Mouse (Mus musculus) thymus, postnatal 10 days (tissue): ENCODE results near the gene Laptm4a.

Experiments
- DNase-seq, 2 experiments: peaks; one replicate each; pipeline ENCODE4 v3.0.0; 2021; ENCODE audit warnings: low spot score in 2 of 2

Gene Laptm4a

DNA sequence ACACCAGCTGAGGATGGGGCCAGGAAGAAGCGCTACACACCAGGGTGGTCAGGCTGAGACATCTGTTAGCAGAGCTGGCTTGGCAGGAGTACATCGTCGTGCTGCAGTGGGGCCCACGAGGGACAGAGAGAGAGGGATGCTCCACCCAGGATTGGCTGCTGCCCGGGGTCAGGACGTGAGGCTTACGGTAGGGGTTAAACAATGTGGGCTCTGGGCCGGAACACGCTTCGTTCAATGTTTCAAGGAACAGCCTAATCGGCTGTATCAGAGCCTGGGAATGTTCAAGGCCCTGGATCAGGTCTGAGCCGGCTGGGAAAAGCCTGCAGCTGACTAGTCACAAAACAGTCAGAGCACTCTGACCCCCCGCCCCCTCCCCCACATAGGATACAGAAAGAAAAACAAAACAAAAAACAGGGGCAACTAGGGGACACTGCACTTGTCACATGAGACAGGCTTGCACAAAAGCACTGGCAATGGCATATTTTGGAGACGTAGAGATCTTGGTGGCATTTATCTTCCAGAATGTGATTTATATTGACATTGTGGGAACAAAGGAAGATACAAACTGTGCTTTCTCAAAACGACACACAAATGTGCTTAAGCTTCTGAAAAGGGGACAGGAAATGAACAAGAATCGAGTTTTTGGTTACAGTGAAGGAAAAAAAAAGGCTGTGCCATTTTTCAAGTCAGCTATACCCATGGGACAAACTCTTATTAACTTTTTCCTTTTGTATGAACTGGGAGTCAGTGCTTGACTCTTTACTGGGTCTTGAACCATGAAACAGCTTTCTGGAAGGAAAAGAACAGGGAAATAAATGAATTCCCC lies 8.4 kb upstream of the Laptm4a start:
- DNase-seq: no peak

DNA sequence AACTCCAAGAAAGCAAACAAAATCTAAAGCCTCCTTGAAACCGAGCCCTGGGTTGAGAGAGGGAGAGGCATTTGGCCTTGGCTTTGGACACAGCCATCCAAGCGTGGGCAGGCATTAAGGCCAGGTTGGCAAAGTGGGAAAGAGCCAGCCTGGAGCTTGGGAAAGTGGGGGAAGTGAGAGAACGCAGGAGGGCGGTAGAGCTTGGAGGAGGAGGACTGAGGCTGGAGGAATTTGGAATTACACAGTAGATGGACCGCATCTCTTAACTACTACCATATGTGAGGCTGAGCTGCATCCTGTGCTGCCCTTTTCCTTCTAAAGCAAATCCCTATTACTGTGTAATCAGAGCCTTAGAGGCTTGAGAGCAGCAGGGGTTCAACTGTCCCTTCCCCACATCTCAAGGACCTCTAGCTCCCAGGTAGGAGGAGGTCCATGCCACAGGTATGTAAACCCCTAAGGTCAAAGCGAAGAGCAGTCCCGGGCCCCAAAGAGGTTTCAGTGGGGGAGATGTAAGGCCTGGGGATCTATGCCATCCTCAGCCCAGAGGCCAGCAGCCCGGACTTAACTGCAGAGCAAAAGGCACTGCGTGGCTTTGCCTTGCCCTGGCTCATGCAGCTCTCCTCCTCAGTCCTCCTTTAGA lies 7.6 kb upstream of the Laptm4a start:
- DNase-seq: no peak

DNA sequence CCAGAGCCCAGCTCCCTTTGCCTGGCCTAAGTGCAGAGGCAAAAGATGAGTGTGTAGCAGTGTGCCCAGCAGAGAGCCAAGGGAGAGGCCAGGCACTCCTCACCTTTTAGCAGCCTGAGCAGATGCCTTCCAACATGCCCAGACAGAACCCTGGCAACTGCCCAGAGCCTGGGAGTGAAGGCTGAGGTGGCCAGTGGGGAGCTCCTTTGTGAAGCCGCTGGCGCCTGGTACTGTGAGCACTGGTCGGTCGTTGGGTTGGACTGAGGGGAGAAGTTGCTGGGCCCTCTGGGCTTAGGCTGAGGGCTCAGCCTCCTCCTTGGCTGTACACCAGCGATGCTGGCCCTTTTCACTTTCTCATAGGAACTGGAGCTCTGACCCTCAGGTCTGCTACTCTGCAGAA lies 5.1 kb upstream of the Laptm4a start:
- no peak for DNase-seq

DNA sequence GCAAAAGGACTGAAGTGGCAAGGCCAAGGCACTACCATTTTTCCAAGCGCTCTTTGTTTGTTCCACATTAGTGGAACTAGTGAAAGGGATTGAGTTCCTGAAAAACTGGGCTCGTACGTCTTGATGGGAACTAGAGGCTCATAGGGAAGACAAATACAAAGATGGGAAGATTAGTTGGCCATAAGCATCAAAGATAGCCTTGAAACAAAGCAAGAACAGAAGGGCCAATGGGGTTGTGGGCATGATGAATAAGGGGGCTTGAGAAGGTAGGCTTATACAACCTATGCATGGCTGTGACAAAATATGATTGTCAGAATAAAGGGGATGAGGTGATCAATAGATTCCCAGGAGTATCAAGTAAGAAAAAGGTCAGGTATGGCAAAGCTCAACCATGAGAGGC lies 2.2 kb upstream of the Laptm4a start:
- no peak for DNase-seq

DNA sequence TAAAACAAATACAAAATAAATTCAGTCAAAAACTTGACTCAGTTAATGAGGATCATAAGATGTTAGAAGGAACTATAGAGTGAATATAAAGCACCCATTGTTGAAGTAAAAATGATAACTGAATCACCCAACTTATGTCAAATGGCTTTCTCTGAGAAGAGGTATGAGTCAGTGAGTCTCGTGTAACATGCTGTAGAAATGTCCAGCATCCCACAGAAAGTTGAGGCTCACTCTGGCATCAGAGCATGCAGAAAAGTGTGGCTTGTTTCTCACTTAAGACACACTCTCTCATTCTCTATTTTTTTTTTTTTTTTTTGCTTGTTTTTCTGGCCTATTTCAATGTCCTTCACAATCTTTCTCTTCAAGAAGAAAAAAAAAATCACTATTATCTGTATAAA lies 469 bp upstream of the Laptm4a start:
- DNase-seq: no peak

DNA sequence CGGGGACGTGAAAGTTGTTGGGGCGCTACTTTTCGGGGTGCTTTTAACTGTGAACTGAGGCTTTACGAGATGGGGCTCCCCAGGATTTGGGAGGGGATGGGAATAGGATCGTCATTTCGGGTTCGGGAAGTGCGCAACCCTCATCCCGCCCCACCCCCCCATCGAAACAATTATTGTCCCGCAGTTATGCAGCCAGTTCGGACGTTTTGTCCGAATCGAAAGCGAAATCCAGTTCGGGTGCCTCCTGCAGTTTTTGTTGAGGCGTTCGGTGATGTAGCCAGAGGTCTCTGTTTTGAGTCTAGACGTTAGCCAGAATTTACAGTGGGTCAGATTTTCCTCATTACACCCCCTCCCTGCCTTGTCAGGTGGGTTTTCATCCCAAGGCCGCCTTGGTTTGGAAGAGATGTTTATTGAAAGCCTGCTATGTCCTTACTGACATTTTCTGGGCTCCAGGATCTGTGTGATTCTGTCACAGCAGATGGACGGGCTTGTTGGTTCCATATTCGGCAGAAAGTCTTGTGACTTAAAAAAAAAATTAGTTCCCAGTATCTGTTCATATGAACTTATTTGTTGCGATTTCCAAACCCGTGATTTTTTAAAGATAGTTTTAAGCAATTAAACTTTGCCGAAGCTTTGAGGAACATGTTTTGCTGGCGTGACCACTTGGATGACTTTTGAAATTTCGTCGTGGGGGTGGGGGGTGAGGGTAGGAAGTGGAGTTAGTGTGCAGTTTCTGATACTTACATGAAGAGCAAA lies 1.1 kb downstream of the Laptm4a start:
- DNase-seq: no peak

DNA sequence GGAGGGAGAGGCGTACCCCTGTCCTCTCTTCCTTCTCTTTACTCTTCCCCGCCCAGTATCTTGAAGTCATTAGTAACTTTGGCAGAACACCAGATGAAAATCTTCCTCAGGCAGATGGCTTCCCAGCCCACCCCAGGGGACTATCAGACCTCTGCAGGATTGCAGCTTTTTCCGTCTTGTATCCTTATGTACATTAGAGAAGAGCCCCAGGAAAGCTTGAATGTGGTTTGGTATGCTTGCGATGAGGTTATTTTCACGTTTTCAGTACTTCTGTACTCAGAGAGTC lies 1.6 kb downstream of the Laptm4a start:
- DNase-seq: no peak

DNA sequence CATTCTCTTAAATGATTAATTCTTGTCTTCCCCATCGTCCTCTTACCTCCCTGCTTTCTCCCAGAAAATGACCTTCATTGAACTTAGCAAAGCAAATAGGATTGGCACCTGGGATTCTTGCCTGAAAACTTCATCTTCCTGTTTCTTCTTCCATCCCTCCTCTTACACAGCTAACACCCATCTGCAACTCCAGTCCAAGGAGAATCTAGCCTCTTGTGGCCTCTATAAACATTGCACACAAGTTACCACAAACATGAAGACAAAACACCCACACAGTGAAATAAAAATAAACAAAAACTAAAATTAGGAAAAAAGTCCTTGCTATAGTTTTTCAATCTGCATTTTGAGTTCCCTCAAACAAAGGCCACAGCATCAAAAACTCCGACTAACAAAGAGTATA lies 2.1 kb downstream of the Laptm4a start:
- DNase-seq: no peak

DNA sequence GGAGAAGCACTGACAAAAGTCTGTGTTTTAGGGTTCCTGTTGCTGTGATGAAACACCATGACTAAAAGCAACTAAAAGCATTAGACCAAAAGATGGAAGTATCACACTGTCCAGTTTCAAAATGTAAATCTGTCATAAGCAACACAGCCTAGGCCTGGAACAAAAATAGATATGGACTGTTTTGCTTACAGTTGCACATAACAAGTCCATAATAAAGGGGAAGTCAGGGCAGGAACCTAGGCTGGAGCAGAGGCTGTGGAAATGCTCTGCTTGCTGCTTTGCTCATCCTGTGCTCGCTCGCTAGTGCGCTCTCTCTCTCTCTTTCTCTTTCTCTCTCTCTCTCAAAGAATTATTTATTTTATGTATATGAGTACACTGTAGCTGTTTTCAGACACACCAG lies 6.2 kb downstream of the Laptm4a start:
- DNase-seq: no peak

DNA sequence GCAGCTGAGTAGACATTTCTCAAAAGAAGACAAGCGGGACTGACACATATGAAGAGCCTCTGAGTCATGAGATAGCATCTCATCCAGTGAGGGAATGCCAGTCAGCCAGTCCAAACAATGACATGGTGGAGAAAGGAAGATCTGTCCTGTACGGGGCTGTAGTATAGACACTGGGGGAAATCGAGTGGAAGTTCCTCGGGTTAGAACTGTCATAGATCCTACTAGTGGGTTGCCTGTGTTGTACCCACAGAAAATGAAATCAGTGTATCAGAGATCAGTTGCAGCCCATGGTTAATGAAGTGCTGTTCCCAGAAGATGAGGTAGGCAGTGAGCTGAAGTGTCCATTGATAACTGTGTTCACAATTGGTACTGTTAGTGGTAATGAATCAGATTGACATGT lies 7.3 kb downstream of the Laptm4a start:
- no peak for DNase-seq

DNA sequence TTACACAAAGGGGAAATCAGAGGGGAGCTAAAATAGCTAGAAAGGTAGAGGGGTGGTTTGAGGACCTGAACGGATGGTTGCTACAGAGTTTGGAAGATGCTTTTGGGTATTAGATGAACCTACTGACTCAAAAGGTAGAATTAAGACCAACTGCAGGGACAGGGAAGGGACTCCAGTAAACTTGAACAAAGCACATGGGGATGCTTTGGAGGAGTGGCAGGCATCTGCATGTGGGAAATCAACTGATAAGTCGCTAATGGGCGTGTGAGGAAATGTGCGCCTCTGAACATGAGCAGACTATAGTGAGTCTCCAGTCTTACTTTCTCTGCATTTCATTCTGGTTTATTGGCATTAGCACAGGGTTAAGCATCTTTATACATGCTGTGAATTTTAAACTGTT lies 9.6 kb downstream of the Laptm4a start:
- no peak for DNase-seq

DNA sequence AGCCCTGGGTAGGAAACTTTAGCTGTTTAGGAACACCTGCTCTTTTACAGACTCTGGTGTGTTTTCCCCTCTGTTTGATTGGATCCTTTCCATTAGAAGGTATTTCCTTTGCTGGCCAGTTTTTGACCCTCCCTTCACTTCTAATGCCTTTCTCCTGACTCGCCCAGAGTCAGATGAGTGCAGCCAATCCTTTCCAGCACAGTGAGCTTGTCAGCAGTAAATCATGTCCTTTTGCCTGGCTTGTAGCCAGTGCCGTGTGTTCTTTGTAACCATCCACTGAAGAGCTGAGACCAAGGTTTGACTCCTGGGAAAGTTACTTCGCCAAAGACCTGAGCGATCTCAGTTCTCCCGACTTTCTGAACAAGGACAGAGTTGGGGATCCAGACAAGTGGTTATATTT lies 13.9 kb downstream of the Laptm4a start:
- no peak for DNase-seq

DNA sequence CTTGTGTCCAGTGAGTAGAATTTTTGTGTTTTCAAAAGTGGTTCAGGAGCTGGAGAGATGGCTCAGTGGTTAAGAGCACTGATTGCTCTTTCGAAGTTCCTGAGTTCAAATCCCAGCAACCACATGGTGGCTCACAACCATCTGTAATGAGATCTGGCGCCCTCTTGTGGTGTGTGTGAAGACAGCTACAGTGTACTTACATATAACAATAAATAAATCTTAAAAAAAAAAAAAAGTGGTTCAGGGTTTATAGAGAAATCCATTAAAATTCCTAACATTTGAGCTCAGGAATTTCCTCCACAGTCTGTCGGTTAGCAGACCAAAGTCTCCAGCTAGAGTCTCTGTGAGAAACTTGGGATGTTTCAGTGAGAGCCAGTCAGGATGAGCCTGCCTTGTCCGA lies 14.7 kb downstream of the Laptm4a start:
- DNase-seq: peak in 1 of 2 experiments; percentile 48

DNA sequence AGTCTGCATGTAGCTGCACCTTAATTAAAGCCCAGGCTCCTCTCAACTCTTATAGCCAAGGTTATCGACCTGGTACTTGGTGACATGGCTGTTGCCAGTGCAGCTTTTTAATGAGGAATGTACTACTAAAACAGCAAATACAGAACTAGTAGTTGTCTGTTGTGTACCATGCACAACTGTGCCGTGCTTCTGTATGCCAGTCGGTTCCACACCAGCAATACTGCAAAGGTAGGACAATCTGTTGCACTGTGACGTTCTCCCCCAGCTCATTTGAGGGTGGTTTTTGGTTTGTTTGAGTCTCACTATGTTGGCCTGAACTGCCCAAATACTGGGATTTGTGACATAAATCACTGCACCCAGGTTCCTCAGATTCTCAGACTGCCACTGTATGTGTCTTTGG lies 18.0 kb downstream of the Laptm4a start:
- no peak for DNase-seq

DNA sequence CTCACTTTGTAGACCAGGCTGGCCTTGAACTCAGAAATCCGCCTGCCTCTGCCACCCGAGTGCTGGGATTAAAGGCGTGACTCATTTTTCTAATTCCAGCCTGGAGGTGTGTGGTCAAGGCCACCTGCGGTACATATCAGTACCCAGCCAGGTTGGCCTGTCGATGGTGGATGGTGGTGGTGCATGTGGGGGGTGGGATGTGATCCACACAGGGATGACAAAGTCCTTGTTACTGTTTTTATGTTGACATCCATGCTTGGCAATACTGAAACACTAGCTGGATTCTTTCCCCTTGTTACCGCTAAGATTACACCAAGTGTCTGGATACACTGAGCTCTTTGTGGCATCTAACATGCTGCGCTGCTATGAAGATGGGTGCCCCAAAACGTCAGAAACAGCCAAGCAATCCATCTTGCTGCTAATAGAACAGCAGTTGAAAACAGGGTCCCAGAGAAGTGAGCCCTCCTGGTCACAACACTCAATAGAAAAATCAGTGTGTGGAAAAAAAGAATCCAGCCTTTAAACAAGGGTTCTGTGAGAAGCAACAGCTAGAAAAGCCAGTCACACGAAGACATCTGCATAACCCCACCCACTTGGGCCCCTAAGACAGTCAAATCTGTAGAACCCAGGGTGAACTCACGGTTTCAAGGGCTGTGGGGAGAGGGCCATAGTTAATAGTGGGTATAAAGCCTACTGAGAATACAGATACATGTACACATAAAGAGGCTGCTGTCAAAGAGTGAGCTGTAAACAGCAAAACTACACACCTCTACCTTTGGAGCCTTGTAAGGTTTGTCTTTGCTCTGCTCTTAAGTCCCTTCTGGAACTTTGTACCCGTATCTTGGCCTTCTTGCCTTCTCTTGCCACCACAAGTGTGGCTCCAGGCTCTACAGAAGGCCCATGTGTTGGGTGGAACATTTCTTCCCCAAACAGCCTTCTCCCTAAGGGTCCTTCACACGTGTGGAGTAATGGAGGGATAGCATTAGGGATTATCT lies 18.8 kb downstream of the Laptm4a start:
- DNase-seq: no peak

DNA sequence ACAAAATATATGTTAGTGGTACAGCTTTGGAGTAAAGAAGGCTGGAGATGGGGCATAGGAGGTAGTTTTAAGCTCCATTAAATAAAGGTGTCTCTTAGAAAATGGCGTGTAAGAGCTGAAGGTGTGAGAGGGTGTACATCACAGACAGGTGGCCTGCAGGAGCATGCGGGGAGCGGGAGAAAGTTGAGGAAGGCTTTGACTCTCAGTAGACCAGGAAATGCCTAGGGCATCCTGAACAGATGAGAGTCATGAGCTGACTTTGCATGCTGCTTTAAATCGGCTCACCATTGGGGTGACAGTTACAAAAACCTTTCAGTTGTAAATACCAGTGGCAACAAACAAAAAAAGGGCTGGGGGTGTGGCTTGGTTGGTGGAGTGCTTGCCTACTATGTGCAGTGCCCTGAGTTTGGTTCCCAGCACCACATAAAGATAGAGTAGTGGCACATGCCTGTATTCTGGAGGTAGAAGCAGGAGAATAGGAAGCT lies 19.7 kb downstream of the Laptm4a start:
- DNase-seq: no peak

DNA sequence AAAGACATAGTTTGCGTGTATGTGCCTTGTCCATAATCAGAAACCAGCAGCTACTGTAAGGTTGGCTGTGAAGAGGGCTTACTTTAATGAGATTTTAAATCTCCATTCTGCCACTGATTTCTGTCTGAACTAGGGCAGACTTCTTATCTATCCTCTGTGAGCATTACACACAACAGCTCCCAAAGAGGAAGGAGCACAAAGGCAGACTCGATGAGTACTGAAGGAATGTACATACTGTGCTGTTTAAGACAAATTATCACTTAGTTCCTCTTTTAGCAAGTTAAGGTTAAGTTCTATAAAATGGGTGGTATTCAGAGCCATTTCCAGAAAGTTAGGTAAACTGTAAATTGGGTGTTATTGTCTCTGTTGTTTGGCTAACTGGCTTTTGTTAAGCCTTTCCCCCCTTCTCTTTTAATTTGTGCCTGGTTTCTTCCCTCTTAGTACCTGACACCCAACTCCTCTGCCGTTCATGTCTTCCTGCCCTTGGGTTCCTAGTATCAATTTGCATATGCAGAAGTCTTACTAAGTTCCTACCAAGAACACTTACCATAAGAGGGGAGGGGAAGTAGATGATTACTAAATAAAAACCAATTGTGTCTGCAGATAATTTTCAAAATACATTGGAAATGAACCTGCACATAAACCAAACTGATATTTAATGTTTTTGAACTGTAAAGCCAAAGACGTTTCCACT lies 20.4 kb downstream of the Laptm4a start:
- no peak for DNase-seq

DNA sequence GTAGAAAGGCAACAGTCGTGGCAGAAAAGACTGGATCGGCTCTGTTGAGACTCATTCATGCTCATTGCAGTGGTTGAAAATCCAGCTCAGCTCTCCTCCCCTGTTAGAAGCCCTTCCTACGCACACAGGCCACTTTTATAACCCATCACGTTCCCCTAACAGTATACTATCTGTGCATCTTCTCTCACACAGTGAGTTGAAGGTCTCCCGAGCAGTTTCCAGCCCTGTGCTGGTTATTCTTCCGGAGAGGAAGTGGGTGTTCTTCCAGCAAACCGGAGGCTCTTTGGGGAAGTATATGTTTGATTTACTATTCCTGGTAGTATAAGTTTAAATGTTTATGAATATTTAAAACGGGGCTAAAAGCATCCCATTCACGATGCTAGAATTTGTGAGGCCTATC lies 25.7 kb downstream of the Laptm4a start:
- DNase-seq: no peak

DNA sequence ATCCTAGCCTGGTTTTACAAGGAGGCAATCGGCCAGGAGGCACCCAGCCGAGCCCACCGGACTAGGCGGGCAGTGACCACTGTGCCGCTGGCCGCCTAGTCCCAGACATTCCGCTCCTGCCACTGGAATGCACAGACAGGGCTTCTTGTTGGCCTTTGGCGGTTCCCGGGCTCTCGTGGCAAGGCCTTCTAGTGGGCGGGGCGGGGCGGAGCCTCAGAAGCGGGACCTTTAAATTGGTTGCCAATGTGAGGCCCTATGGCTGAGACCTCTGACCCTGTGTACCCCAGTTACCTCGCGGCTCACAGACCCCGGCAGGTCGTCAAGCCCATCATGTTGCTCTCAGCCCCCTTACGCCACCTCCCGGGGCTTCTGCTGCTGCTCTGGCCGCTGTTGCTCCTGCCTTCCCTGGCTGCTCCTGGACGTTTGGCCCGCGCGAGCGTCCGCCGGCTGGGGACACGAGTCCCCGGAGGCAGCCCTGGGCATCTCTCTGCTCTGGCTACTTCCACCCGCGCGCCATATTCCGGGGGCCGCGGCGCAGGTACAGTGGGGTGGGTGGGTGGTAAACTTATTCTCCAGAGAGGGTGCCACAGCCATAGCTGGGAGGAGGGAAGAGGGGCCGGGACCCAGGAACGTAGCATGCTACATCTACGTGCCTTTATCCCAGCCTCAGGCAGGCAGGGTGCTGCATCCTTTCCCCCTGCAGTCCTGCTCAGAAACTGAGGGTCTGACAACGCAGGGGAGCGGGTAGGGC lies 26.4 kb downstream of the Laptm4a start, which contains the start of gene Matn3:
Matn3 (plus strand) TSS at position 216 of the 751 bp plus-strand sequence.
- peak in 1 of 2 experiments; percentile 13 for DNase-seq

DNA sequence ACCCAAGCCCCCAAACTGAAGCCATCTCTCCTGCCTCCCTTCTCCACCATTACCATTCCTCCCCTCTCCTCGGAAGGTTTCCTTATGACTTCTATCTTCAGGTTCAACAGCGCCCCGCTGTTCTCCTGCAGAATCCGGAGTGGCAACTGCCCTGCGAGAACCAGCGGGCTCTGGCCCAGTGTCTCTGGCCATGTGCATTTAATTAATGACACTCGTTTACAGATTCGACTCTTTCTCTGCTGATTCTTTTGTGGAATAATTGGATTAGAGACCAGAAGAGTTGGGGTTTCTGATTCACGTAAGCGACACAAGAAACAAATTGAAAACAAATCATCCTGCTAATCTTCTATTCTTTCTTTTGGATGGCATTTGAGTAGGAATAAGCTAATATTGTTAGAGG lies 31.7 kb downstream of the Laptm4a start:
- DNase-seq: no peak
